Mouse (Mus musculus) neural tube, embryonic 15.5 days (tissue): ENCODE data around the gene Evl. TPM values are rescaled to one million over a fixed set of nuclear protein-coding genes. Genes with fewer than 3 reads are reported as not detected.

Source experiments
- ATAC-seq: fragments of 200-750 bp; cut with Nextera tagmentation; 2 replicates; pipeline ENCODE4 v1.8.0; 2017; ENCODE audit warnings: mild to moderate bottlenecking, moderate TSS enrichment, moderate library complexity; ENCODE audit not compliant: low FRiP score
- H3K27ac ChIP-seq: fragments of 300-500 bp; sonication (generic); replicated peaks from 2 replicates; pipeline ENCODE4 v1.5.1; 2015; ENCODE audit warnings: mild to moderate bottlenecking, inconsistent platforms
- H3K27me3 ChIP-seq: fragments of 300-500 bp; sonication (generic); replicated peaks from 2 replicates; pipeline ENCODE4 v1.6.1; 2015; ENCODE audit warnings: inconsistent platforms
- H3K36me3 ChIP-seq: fragments of 300-500 bp; sonication (generic); 2 replicates; pipeline ENCODE4 v1.6.1; 2015; ENCODE audit warnings: inconsistent platforms
- H3K4me1 ChIP-seq: fragments of 300-500 bp; sonication (generic); 2 replicates; pipeline ENCODE4 v1.6.1; 2015; ENCODE audit warnings: inconsistent platforms
- H3K4me2 ChIP-seq: fragments of 300-500 bp; sonication (generic); 2 replicates; pipeline ENCODE4 v1.6.1; 2015; ENCODE audit warnings: inconsistent platforms, mild to moderate bottlenecking, moderate library complexity
- H3K4me3 ChIP-seq: fragments of 300-500 bp; sonication (generic); replicated peaks from 2 replicates; pipeline ENCODE4 v1.5.1; 2015; ENCODE audit warnings: mild to moderate bottlenecking, inconsistent platforms
- H3K9ac ChIP-seq: fragments of 300-500 bp; sonication (generic); replicated peaks from 2 replicates; pipeline ENCODE4 v1.6.1; 2015; ENCODE audit warnings: mild to moderate bottlenecking, inconsistent platforms
- H3K9me3 ChIP-seq: fragments of 300-500 bp; sonication (generic); replicated peaks from 2 replicates; pipeline ENCODE4 v1.6.1; 2016; ENCODE audit warnings: inconsistent platforms
- WGBS: fragments of 180-500 bp; shearing (Covaris S2); methylation state at CpG from one replicate; pipeline ENCODE4 v1.1.7; 2015; ENCODE audit warnings: mixed read lengths; 5-methylcytosine and 5-hydroxymethylcytosine counted together
- polyA plus RNA-seq: library from polyadenylated mRNA; unstranded; fragments of >200 nt; fragmentation: Nextera tagmentation; extraction: Ambion mirVana; gene quantifications from 2 replicates; pipeline ENCODE4 v1.2.1, GENCODE M21; 2015

Evl gene
- polyA plus RNA-seq, 1 experiment from 2014 or later: 226 TPM

- no peak overlapping the region for H3K4me3 ChIP-seq
- no peaks in the 10 kb centered on the region for H3K27me3 ChIP-seq
- no peak overlapping the region for H3K27ac ChIP-seq
- WGBS: 61% methylated on average over 5 of the region's 5 CpGs
- H3K4me1 ChIP-seq: peaks cover 41% of the 10 kb centered on the region
- no peaks in the 10 kb centered on the region for H3K9me3 ChIP-seq
- ATAC-seq: no peak
- no peaks in the 10 kb centered on the region for H3K36me3 ChIP-seq
- H3K4me2 ChIP-seq: no peak overlapping the region
- H3K9ac ChIP-seq: no peak overlapping the region
Measured at GRCm38 (mm10) chr12:108622406-108622805, 67.9 kb downstream of the Evl start.

GRCm38 (mm10) chr12:108629556-108629955 is 75.0 kb downstream of the Evl start:
- H3K9me3 ChIP-seq: no peaks in the 10 kb centered on the region
- H3K4me2 ChIP-seq: no peak overlapping the region
- no peak overlapping the region for H3K4me3 ChIP-seq
- 100% methylated on average over 1 of the region's 1 CpGs for WGBS
- peaks cover 16% of the 10 kb centered on the region; the same call in 1 of the 2 replicates for H3K4me1 ChIP-seq
- no peaks in the 10 kb centered on the region for H3K27me3 ChIP-seq
- no peak overlapping the region for H3K27ac ChIP-seq
- no peak for ATAC-seq
- no peaks in the 10 kb centered on the region for H3K36me3 ChIP-seq
- H3K9ac ChIP-seq: no peak overlapping the region

- 93% methylated on average over 6 of the region's 6 CpGs for WGBS
- Histone ChIP-seq H3K4me1 (0 out of 2 replicates have a peak, but pooled peaks cover 4% of the 10 kb centered on the region), H3K36me3 (no peaks in the 10 kb centered on the region), H3K4me3 (no peak overlapping the region), H3K27ac (no peak overlapping the region), H3K9me3 (no peaks in the 10 kb centered on the region), H3K4me2 (no peak overlapping the region), H3K9ac (no peak overlapping the region), H3K27me3 (no peaks in the 10 kb centered on the region)
- ATAC-seq: no peak
Measured at GRCm38 (mm10) chr12:108630741-108631688, 76.5 kb downstream of the Evl start.

GRCm38 (mm10) chr12:108632501-108632900 is 78.0 kb downstream of the Evl start:
- H3K9ac ChIP-seq: no peak overlapping the region
- H3K27ac ChIP-seq: no peak overlapping the region
- peaks cover 2% of the 10 kb centered on the region; the same call in 1 of the 2 replicates for H3K36me3 ChIP-seq
- no peaks in the 10 kb centered on the region for H3K9me3 ChIP-seq
- H3K27me3 ChIP-seq: no peaks in the 10 kb centered on the region
- no peak overlapping the region for H3K4me3 ChIP-seq
- H3K4me1 ChIP-seq: no peaks in the 10 kb centered on the region
- no peak for ATAC-seq
- no peak overlapping the region for H3K4me2 ChIP-seq

GRCm38 (mm10) chr12:108634031-108634430 is 79.5 kb downstream of the Evl start:
- 95% methylated on average over 1 of the region's 1 CpGs for WGBS
- ATAC-seq: no peak

GRCm38 (mm10) chr12:108635501-108635900 is 81.0 kb downstream of the Evl start:
- no peak for ATAC-seq
- H3K4me3 ChIP-seq: no peak overlapping the region
- 92% methylated on average over 4 of the region's 4 CpGs for WGBS
- H3K9me3 ChIP-seq: no peaks in the 10 kb centered on the region
- H3K36me3 ChIP-seq: peaks cover 6% of the 10 kb centered on the region; the same call in 1 of the 2 replicates
- no peaks in the 10 kb centered on the region for H3K27me3 ChIP-seq
- no peak overlapping the region for H3K9ac ChIP-seq
- H3K27ac ChIP-seq: no peak overlapping the region
- no peak overlapping the region for H3K4me2 ChIP-seq
- no peaks in the 10 kb centered on the region for H3K4me1 ChIP-seq

More at GRCm38 (mm10) chr12:108634031-108634430, 79.5 kb downstream of the Evl start:
- Histone ChIP-seq H3K36me3 (peaks cover 6% of the 10 kb centered on the region; the same call in 1 of the 2 replicates), H3K9me3 (no peaks in the 10 kb centered on the region), H3K27ac (no peak overlapping the region), H3K9ac (no peak overlapping the region), H3K4me2 (no peak overlapping the region), H3K4me1 (no peaks in the 10 kb centered on the region), H3K27me3 (no peaks in the 10 kb centered on the region), H3K4me3 (no peak overlapping the region)

GRCm38 (mm10) chr12:108637440-108637839 is 82.9 kb downstream of the Evl start:
- Histone ChIP-seq H3K36me3 (peaks cover 6% of the 10 kb centered on the region; the same call in 1 of the 2 replicates), H3K9ac (no peak overlapping the region), H3K9me3 (no peaks in the 10 kb centered on the region), H3K4me1 (no peaks in the 10 kb centered on the region), H3K27ac (no peak overlapping the region), H3K4me3 (no peak overlapping the region), H3K4me2 (no peak overlapping the region), H3K27me3 (no peaks in the 10 kb centered on the region)
- WGBS: 88% methylated on average over 5 of the region's 5 CpGs
- no peak for ATAC-seq

- Histone ChIP-seq H3K27ac (no peak overlapping the region), H3K4me2 (no peak overlapping the region), H3K27me3 (no peaks in the 10 kb centered on the region), H3K9me3 (no peaks in the 10 kb centered on the region), H3K4me3 (no peak overlapping the region), H3K36me3 (peaks cover 6% of the 10 kb centered on the region; the same call in 1 of the 2 replicates), H3K4me1 (no peaks in the 10 kb centered on the region), H3K9ac (no peak overlapping the region)
- WGBS: 87% methylated on average over 3 of the region's 3 CpGs
- no peak for ATAC-seq
Measured at GRCm38 (mm10) chr12:108639126-108639525, 84.6 kb downstream of the Evl start.

GRCm38 (mm10) chr12:108642019-108642418 is 87.5 kb downstream of the Evl start:
- H3K4me2 ChIP-seq: no peak overlapping the region
- H3K4me1 ChIP-seq: 0 out of 2 replicates have a peak, but pooled peaks cover 5% of the 10 kb centered on the region
- peaks cover 6% of the 10 kb centered on the region; the same call in 1 of the 2 replicates for H3K36me3 ChIP-seq
- no peak overlapping the region for H3K9ac ChIP-seq
- WGBS: 92% methylated on average over 3 of the region's 3 CpGs
- no peaks in the 10 kb centered on the region for H3K9me3 ChIP-seq
- H3K27ac ChIP-seq: no peak overlapping the region
- ATAC-seq: no peak
- H3K4me3 ChIP-seq: no peak overlapping the region
- no peaks in the 10 kb centered on the region for H3K27me3 ChIP-seq

GRCm38 (mm10) chr12:108646234-108646633 is 91.7 kb downstream of the Evl start:
- Histone ChIP-seq H3K4me2 (no peak overlapping the region), H3K9me3 (no peaks in the 10 kb centered on the region), H3K27me3 (no peaks in the 10 kb centered on the region), H3K27ac (no peak overlapping the region), H3K36me3 (peaks cover 24% of the 10 kb centered on the region), H3K4me3 (no peak overlapping the region), H3K4me1 (0 out of 2 replicates have a peak, but pooled peaks cover 5% of the 10 kb centered on the region), H3K9ac (no peak overlapping the region)
- WGBS: 94% methylated on average over 1 of the region's 1 CpGs
- no peak for ATAC-seq

- H3K4me1 ChIP-seq: 0 out of 2 replicates have a peak, but pooled peaks cover 5% of the 10 kb centered on the region
- peaks cover 39% of the 10 kb centered on the region for H3K36me3 ChIP-seq
- H3K27ac ChIP-seq: no peak overlapping the region
- no peak overlapping the region for H3K4me2 ChIP-seq
- H3K9ac ChIP-seq: no peak overlapping the region
- no peak overlapping the region for H3K4me3 ChIP-seq
- H3K27me3 ChIP-seq: no peaks in the 10 kb centered on the region
- ATAC-seq: no peak
- no peaks in the 10 kb centered on the region for H3K9me3 ChIP-seq
Measured at GRCm38 (mm10) chr12:108647784-108648183, 93.3 kb downstream of the Evl start.

GRCm38 (mm10) chr12:108651053-108651660 is 96.6 kb downstream of the Evl start:
- no peaks in the 10 kb centered on the region for H3K4me1 ChIP-seq
- H3K36me3 ChIP-seq: peaks cover 63% of the 10 kb centered on the region
- H3K27me3 ChIP-seq: no peaks in the 10 kb centered on the region
- H3K4me2 ChIP-seq: no peak overlapping the region
- H3K9me3 ChIP-seq: no peaks in the 10 kb centered on the region
- no peak overlapping the region for H3K27ac ChIP-seq
- H3K4me3 ChIP-seq: no peak overlapping the region
- WGBS: 73% methylated on average over 7 of the region's 7 CpGs
- no peak for ATAC-seq
- no peak overlapping the region for H3K9ac ChIP-seq
